Mouse (Mus musculus) forebrain, embryonic 16.5 days (tissue): ENCODE measurements at regions not wholly inside any gene's neighbourhood (a gene's known extent, or its start where the extent isn't known, plus 50 kb on each side); places are given as distances from the start of the nearest gene placed in this dataset.

Source experiments
- ATAC-seq: fragments of 200-750 bp; cut with Nextera tagmentation; 2 replicates; pipeline ENCODE4 v1.8.0; 2017; ENCODE audit warnings: mild to moderate bottlenecking, moderate library complexity
- H3K27ac ChIP-seq: fragments of 300-500 bp; sonication (generic); 2 replicates; pipeline ENCODE4 v1.5.1; 2014; ENCODE audit warnings: low read length, control low read depth
- H3K27me3 ChIP-seq: fragments of 300-500 bp; sonication (generic); replicated peaks from 2 replicates; pipeline ENCODE4 v1.6.1; 2014; ENCODE audit warnings: low read length; ENCODE audit not compliant: control insufficient read depth, insufficient read depth
- H3K36me3 ChIP-seq: fragments of 300-500 bp; sonication (generic); 2 replicates; pipeline ENCODE4 v1.6.1; 2014; ENCODE audit not compliant: control insufficient read depth, insufficient read depth
- H3K4me1 ChIP-seq: fragments of 300-500 bp; sonication (generic); replicated peaks from 2 replicates; pipeline ENCODE4 v1.6.1; 2014; ENCODE audit warnings: low read length; ENCODE audit not compliant: control insufficient read depth, insufficient read depth
- H3K4me2 ChIP-seq: fragments of 300-500 bp; sonication (generic); 2 replicates; pipeline ENCODE4 v1.6.1; 2014; ENCODE audit warnings: mild to moderate bottlenecking, low read length, control low read depth
- H3K4me3 ChIP-seq: fragments of 300-500 bp; sonication (generic); replicated peaks from 2 replicates; pipeline ENCODE4 v1.5.1; 2014; ENCODE audit warnings: mild to moderate bottlenecking, low read length, control low read depth
- H3K9ac ChIP-seq: fragments of 300-500 bp; sonication (generic); replicated peaks from 2 replicates; pipeline ENCODE4 v1.6.1; 2014; ENCODE audit warnings: low read depth, low read length, control low read depth
- H3K9me3 ChIP-seq: fragments of 300-500 bp; sonication (generic); 2 replicates; pipeline ENCODE4 v1.6.1; 2016; ENCODE audit warnings: low read length; ENCODE audit not compliant: control insufficient read depth
- WGBS: fragments of 180-500 bp; shearing (Covaris S2); extraction: QIAGEN DNeasy Blood & Tissue Kit; methylation state at CpG from one replicate; pipeline ENCODE4 v1.1.7; 2014; 5-methylcytosine and 5-hydroxymethylcytosine counted together

DNA sequence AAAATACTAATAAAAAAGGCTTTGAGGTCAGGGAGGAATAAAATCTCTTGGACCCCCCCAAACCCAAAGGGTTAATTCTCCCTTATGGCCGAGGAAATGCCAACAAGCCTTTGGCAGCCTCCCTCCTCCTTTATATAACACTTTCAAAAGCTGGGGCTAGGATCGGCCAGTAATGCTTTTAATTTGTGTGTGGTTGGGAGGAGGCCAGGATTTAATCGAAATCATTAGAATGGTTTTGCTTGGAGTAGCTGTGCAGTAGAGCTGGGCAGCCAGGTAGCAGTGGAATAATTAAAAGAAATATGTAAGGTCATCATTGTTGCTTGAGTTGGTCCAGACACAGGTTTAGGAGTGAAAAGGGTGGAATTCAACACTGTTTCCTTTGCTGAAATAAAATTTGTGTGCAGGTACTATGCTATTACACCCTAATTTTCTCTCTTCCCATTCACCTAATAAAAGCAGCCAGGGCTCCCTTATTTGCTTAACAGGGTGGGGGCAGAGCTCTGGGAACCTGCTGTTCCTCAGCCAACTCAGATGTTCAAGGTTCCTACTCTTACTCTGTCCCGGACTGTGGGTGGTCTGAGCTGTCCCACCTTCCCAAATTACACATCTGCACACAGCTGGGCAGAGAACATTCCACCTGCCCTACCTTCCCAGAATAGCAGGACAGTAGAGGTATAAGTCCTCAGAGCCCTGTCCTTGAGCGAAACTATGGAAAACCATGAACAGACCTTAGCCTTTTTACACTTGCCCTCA lies 636.1 kb downstream of the Dhx35 start:
- H3K9me3 ChIP-seq, result no peaks in the 10 kb centered on the region; the same call in 1 of the 2 replicates
- H3K36me3 ChIP-seq, result no peaks in the 10 kb centered on the region
- peak; percentile 47; the same call in 1 of the 2 replicates for ATAC-seq
- no peaks in the 10 kb centered on the region for H3K27me3 ChIP-seq
- peaks cover 7% of the 10 kb centered on the region for H3K4me1 ChIP-seq
- H3K27ac ChIP-seq, result no peak overlapping the region
- no peak overlapping the region for H3K4me3 ChIP-seq
- WGBS, result 42% methylated on average over 5 of the region's 5 CpGs
- H3K4me2 ChIP-seq, result no peak overlapping the region
- no peak overlapping the region for H3K9ac ChIP-seq

DNA sequence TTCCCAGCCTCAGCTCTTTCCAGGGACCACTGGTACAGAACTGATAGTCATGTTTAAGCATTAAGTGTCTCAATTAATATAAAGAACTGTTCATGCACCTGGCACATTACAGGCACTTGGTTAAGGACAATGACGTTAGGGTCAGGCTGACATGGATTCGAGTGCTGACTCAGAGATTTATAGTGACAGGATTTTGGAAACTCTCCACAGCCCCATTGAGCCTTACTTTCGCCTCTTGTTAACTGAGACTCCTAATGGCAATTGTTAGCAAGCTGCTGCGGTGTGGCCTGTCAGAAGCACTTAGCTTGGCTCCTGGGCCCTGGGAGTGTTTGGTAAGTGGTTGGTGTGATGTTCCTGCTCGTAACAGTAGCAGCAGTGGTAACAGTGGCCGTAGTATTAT lies 644.4 kb downstream of the Dhx35 start:
- Histone ChIP-seq H3K4me1 (no peaks in the 10 kb centered on the region), H3K27ac (no peak overlapping the region), H3K4me3 (no peak overlapping the region), H3K9ac (no peak overlapping the region), H3K9me3 (no peaks in the 10 kb centered on the region; the same call in 1 of the 2 replicates), H3K4me2 (no peak overlapping the region), H3K27me3 (no peaks in the 10 kb centered on the region), H3K36me3 (no peaks in the 10 kb centered on the region)
- 50% methylated on average over 6 of the region's 6 CpGs for WGBS
- no peak for ATAC-seq

DNA sequence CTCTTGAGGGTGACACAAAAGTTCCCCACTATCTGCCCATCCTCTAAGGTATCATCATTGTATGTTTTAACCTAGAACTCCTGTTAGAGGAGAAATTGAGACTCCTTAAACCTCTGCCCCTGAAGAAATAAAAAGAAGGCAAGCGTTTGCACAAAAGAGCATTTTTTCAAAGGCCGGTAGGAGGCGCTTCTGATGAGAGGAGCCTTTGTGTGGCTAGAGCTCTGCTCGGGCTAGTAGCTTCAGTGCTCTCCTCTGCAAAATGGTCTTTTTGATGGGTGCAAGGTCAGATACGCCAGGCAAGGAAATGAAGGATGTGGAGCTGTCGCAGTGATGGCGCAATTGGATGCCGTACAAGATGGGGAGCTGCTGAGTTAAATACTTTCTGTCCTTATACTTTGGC lies 649.0 kb downstream of the Dhx35 start:
- no peak overlapping the region for H3K27ac ChIP-seq
- 15% methylated on average over 8 of the region's 8 CpGs for WGBS
- H3K4me2 ChIP-seq, result no peak overlapping the region
- no peaks in the 10 kb centered on the region for H3K4me1 ChIP-seq
- H3K9ac ChIP-seq, result no peak overlapping the region
- H3K27me3 ChIP-seq, result no peaks in the 10 kb centered on the region
- H3K36me3 ChIP-seq, result no peaks in the 10 kb centered on the region
- no peaks in the 10 kb centered on the region for H3K9me3 ChIP-seq
- no peak for ATAC-seq
- no peak overlapping the region for H3K4me3 ChIP-seq

DNA sequence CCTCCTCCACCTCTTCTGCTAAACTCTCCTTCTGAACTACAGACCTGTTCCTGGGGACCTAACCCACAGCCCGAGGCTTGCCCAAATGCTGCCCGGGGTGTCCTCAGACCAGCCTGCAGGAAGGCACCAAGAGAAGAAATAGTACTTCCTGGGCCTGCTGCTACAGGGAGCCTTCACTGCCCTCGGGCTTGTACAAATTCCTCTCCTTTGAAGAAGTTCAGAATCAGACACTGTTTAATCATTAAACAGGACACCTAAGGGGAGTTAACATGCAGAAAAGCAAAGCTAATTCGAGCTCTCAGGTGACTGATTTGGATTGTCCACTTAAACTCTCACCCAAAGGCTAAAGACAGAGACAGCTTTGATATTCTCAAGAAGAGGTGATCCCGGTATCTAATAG lies 651.8 kb downstream of the Dhx35 start:
- Histone ChIP-seq H3K4me1 (no peaks in the 10 kb centered on the region), H3K9me3 (no peaks in the 10 kb centered on the region), H3K4me3 (no peak overlapping the region), H3K27ac (no peak overlapping the region), H3K36me3 (no peaks in the 10 kb centered on the region), H3K4me2 (no peak overlapping the region), H3K27me3 (no peaks in the 10 kb centered on the region), H3K9ac (no peak overlapping the region)
- 69% methylated on average over 5 of the region's 5 CpGs for WGBS
- no peak for ATAC-seq

DNA sequence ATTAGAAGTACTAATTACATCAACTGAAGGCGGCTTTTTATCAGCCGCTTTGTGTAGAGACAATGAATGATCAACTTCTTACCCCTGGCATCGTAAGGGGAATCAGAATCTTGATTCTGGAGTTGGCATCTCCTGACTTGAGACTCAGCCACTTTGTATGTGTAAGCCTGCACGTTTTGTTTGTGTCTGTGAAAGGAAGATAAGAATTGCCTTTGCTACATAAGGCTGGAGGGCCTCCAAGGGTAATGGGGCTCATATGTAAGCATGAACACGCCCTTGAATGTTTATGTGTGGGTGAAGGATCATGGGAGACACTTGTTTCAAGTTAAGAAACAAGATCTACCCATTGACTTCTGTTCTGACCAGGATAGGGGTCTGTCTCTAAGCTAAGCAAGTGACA lies 652.3 kb downstream of the Dhx35 start:
- Histone ChIP-seq H3K27me3 (no peaks in the 10 kb centered on the region), H3K4me1 (no peaks in the 10 kb centered on the region), H3K27ac (no peak overlapping the region), H3K9me3 (no peaks in the 10 kb centered on the region), H3K4me3 (no peak overlapping the region), H3K36me3 (no peaks in the 10 kb centered on the region), H3K9ac (no peak overlapping the region), H3K4me2 (no peak overlapping the region)
- WGBS, result 75% methylated on average over 5 of the region's 5 CpGs
- no peak for ATAC-seq

DNA sequence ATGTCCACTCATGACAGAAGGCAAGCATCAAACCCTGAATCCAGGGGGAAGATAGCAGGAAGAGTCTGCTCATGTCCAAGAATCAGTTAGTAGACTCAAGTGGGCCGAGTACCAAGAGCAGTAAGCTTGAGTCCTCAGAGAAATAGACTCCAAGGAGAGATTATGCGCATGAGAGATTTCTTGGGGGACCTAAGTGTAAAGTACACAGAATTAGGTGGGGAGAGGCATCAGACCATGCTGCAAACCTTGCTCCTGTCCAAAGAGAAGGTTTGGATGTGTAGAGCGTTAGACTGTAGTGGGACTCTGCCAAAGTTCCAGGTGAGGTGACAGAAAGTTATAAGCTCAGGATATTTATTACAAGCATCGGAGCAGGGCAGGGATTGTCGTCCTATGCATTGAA lies 654.4 kb downstream of the Dhx35 start:
- Histone ChIP-seq H3K9me3 (no peaks in the 10 kb centered on the region), H3K4me3 (no peak overlapping the region), H3K36me3 (no peaks in the 10 kb centered on the region), H3K27me3 (no peaks in the 10 kb centered on the region), H3K9ac (no peak overlapping the region), H3K4me2 (no peak overlapping the region), H3K4me1 (no peaks in the 10 kb centered on the region), H3K27ac (no peak overlapping the region)
- 93% methylated on average over 5 of the region's 5 CpGs for WGBS
- ATAC-seq, result no peak

DNA sequence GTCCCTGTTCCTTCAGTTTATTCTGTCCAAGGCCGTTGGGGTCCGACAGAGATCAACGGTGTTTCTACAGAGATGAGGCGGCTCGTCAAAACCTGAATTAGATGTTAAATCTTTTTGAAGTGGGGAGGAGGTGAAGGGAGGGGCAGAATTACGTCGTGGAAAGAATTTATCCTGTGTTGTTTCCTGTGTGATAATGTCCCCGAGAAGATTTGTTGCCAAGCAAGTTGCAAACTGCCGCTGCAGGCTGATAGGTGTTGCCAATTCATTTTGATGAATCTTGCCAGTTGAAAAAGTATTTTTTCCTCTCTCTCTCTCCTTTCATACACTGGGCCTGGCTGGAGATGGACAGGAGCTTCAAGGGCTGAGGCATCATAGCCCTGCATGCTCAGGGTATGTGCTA lies 656.8 kb downstream of the Dhx35 start:
- Histone ChIP-seq H3K9me3 (no peaks in the 10 kb centered on the region), H3K9ac (no peak overlapping the region), H3K4me1 (no peaks in the 10 kb centered on the region), H3K4me2 (no peak overlapping the region), H3K36me3 (no peaks in the 10 kb centered on the region), H3K4me3 (no peak overlapping the region), H3K27ac (no peak overlapping the region), H3K27me3 (no peaks in the 10 kb centered on the region)
- WGBS, result 83% methylated on average over 9 of the region's 9 CpGs
- ATAC-seq, result no peak

DNA sequence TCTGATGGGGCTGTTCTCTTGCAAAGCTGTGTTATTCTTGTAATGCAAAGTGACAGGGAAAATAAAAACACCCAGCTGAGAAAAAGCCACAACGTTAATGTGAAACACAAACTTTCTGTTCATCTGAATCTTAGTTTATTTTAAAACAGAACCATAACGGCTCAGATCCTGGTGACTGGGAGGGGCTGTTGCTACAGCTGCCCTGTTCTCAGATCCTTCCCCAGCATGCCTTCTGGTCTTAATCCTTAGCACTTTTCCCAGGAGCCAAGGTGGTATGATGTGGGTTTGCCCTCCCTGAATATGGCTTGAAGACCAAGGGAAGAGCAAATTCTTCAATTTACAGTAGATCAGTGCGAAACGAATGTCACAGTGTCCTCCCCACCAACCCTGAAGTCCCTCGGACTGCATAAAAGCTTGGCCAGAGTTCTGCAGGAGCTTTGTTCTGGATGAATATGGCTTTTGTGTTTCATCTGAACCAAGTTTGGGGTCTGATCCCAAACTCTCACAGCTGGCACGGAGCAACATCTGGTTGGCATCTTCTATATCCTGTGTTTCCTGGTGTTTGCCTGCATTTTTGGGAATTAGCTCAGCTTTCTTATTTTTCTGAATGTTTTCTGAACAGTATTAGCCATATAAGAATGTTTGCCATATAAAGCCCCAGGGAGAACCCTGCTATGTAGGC lies 686.9 kb downstream of the Dhx35 start:
- H3K27me3 ChIP-seq, result no peaks in the 10 kb centered on the region
- ATAC-seq, result no peak
- no peaks in the 10 kb centered on the region for H3K9me3 ChIP-seq
- H3K36me3 ChIP-seq, result no peaks in the 10 kb centered on the region
- no peak overlapping the region for H3K4me3 ChIP-seq
- no peak overlapping the region for H3K27ac ChIP-seq
- 77% methylated on average over 6 of the region's 6 CpGs for WGBS
- H3K4me2 ChIP-seq, result no peak overlapping the region
- no peak overlapping the region for H3K9ac ChIP-seq
- H3K4me1 ChIP-seq, result no peaks in the 10 kb centered on the region

DNA sequence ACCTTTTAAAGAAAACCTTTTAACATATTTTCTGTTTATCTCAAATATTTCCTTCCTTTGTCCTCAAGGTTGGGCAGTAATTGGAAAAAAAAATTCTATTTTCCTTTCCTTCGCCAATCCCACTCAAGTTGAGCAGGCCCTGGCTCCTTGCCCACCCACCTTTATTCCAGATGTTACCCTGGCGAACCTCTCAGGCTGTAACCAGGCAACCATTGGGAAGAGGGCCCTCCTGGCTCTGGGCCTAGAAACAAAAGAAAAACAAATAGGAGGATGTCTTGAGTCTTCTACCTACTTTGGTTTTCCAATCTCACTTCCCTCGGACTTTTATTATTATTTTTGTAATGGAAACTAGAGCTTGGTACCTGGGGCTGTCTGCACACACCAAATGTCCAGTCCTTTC lies 696.5 kb downstream of the Dhx35 start:
- no peaks in the 10 kb centered on the region for H3K9me3 ChIP-seq
- WGBS, result 40% methylated on average over 3 of the region's 3 CpGs
- no peak overlapping the region for H3K27ac ChIP-seq
- H3K4me2 ChIP-seq, result no peak overlapping the region
- no peak for ATAC-seq
- no peaks in the 10 kb centered on the region for H3K36me3 ChIP-seq
- H3K9ac ChIP-seq, result no peak overlapping the region
- no peaks in the 10 kb centered on the region for H3K27me3 ChIP-seq
- no peaks in the 10 kb centered on the region for H3K4me1 ChIP-seq
- no peak overlapping the region for H3K4me3 ChIP-seq
